Mouse (Mus musculus) heart, adult 18-20 months (tissue): Measurements from ENCODE around the gene Slc23a2. TPM values are rescaled to one million over a fixed set of nuclear protein-coding genes. Genes with fewer than 3 reads are reported as not detected.
A peak's percentile ranks its signal among the peaks of the same experiment; 100 is the strongest.

Experiments used
- DNase-seq, 2 experiments: peaks; one replicate each; pipeline ENCODE4 v3.0.0; 2021 to 2022; ENCODE audit warnings: mixed read lengths in 1 of 2
- total RNA-seq, 2 experiments: library from RNA; stranded (reverse); gene quantifications; 2 replicates each; pipeline ENCODE4 v1.2.3; 2021

Slc23a2 gene
- total RNA-seq, 2 experiments from 2014 or later: 12.4 to 14.9 TPM

- DNase-seq: no peak
These were observed 45.8 kb downstream of the Slc23a2 start for GRCm38 (mm10) chr2:132098942-132099672.

GRCm38 (mm10) chr2:132098365-132098764 is 46.5 kb downstream of the Slc23a2 start:
- no peak for DNase-seq

- no peak for DNase-seq
These were observed 48.3 kb downstream of the Slc23a2 start for GRCm38 (mm10) chr2:132096582-132096981.

- DNase-seq: no peak
These were observed 49.1 kb downstream of the Slc23a2 start for GRCm38 (mm10) chr2:132095821-132096220.

GRCm38 (mm10) chr2:132094441-132095230 is 50.3 kb downstream of the Slc23a2 start:
- DNase-seq: peak; percentile 48 to 66

DNA sequence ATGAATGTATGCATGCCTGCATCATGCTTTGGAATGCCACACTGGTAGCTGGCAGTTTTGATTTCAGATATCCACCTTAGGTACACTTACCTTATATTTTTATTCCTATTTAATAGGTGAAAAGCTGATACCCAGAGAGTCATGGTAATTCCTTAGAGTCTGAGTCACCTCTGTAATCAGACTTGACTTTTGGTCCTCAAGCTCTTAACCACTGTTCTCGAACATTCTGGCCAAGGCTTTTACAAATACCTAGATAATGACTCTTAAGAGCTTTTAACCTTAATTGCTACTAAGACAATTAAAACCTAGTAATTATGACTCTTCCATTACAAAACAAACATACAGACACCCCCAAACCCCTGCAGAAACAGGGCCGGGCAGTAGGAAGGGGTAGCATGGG is 51.2 kb downstream of the Slc23a2 start:
- DNase-seq: no peak

DNA sequence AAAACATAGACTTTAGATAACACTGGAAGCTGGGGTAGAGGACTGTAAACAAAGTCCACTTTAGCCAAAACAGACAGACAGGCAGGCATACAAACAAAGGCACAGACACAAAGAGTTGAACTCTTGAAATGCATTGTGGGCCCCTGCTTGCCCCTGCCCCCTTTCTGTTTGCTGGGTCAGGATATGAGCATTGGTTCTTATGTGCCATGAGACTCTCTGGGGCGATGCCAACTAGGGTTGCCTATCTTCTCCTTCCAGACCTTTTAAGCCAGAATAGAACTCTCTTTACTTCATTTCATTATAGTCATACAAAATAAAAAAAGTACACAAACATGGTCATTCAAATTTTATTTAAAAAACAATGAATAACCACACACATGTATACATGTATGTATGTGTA is 51.6 kb downstream of the Slc23a2 start:
- no peak for DNase-seq

DNA sequence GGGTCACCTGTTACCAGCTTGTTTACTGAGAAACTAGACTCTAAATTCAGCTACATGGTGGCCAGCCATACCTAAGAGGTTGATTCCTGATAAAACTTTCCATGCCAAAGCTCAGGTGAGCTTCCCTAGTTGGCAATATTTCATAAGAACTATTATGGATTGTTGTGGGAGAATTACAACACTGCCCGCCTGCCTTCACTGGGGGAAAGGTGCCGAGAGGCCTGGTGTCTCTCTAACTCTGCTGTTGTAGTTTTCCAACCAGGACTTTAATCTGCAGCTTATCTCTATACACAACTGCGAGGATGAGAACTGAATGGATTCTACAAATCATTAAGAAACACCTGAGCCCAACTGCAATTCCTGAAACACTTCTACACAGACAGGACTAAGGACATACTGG is 52.2 kb downstream of the Slc23a2 start:
- DNase-seq: no peak

- no peak for DNase-seq
These were observed 53.2 kb downstream of the Slc23a2 start for GRCm38 (mm10) chr2:132091749-132092148.

DNA sequence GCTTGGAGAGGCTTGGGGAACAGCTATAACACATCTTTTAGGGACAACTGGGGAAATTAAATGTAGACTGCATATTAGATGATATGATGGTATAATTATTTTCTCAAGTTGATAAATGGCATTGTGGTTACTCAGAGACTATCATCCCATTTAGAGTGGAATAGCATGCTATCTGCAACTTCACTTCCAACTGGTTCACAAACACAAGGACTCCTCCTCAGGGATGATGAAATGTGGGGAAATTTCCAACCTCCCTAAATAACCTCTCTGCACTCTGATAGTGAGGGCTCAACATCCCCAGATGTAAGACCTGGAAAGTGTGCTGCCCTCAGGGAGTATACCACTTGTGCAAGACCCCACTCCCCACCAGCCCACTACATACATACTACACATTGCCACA is 60.1 kb downstream of the Slc23a2 start:
- no peak for DNase-seq

GRCm38 (mm10) chr2:132084396-132084795 is 60.5 kb downstream of the Slc23a2 start:
- DNase-seq: peak; percentile 36 to 39

DNA sequence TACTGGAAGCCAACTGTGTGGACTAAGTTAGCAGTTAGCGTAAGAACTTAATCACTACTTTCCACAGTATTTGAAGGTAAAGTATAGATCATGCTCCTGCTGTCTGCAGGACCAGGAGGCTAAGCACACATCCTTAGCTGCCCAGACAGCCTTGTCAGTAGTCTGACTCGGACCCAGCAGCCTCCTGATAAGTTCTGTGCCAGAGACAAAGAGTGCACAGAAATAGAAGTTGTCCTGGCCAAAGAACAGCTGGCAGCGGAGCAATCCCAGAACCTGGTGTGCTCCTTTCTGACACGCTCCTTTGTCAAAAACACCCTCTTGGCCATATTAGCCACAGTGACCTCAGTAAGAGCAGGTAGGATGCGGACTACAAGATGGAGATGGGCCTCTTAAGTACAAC is 65.8 kb downstream of the Slc23a2 start:
- peak; percentile 62 to 82 for DNase-seq

- no peak for DNase-seq
These were observed 71.9 kb downstream of the Slc23a2 start for GRCm38 (mm10) chr2:132073052-132073451.

- DNase-seq: no peak
These were observed 74.7 kb downstream of the Slc23a2 start for GRCm38 (mm10) chr2:132069985-132070735.

- no peak for DNase-seq
These were observed 80.6 kb downstream of the Slc23a2 start for GRCm38 (mm10) chr2:132064185-132064831.

- DNase-seq: no peak
These were observed 81.1 kb downstream of the Slc23a2 start for GRCm38 (mm10) chr2:132063776-132064175.

GRCm38 (mm10) chr2:132061884-132062283 is 83.0 kb downstream of the Slc23a2 start:
- no peak for DNase-seq

- DNase-seq: no peak
These were observed 85.0 kb downstream of the Slc23a2 start for GRCm38 (mm10) chr2:132059919-132060318.

DNA sequence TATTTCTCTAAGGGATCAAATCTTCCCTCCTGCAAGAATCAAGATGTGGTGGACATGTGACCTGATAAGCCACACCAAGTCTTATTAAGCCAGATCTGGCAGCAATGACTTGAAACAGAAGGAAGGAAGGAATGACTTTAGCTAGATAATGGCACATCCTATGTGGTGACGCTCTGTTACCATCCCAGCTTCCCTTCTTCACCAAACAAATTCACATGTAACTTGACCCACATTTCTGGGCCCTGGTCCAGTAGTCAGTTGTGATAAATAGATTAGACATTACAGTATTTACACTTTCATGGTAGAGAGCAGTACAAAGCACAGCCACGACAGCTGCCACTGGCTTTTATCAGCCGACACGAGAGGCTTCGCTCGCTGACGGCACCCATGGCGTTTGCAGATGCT is 89.6 kb downstream of the Slc23a2 start:
- DNase-seq: no peak

DNA sequence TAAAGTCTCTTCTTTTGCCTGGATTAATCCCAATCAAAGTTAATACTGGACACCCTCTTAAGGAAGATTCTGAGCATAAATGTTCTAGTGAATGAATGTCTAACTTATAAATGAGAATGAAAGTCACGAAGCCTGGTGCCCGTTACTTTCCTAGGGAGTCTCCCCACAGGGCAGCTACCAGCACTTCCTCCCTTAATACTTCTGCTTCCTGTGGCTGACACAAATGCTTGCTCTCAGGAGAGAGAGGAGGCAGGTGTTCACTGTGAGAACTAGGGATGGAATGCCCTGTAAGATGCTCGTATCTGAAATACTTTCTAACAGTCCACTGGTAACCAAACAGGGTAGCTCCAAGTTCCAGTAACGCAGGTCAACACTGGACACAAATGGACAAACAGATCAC is 91.1 kb downstream of the Slc23a2 start:
- DNase-seq: no peak

DNA sequence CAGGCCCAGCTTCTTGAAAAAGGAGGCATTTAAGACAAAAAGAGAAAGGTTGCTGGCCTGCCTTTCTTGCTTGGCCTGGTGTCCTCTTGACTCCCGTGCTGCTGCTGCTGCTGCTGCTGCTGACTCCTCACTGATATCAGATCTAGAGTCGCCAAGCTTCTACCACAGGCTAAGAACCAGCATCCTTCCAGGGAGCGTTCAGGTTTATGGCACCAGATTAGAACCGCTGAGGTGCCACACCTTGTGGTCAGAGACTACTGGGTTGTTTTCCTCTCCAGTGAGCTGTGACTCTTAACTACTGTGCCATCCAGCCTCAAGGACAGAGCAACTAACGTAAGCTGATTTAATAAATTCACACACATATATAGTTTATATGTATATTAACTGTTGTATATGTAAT is 93.1 kb downstream of the Slc23a2 start:
- no peak for DNase-seq

- DNase-seq: no peak
These were observed 95.0 kb downstream of the Slc23a2 start for GRCm38 (mm10) chr2:132049921-132050320.
